In genomic region chr19:44882552-44883024, GRCm38 (mm10) we compare ENCODE assay signal across 9 mouse cellular contexts. TPM values are rescaled to one million over a fixed set of nuclear protein-coding genes. Genes with fewer than 3 reads are reported as not detected.
A peak's percentile ranks its signal among the peaks of the same experiment; 100 is the strongest.
DNase-seq lines count a peak whose midpoint lies in the region; ATAC-seq and TF ChIP-seq lines count a peak whose summit lies in the region.
"Had no signal": no experiment of that assay in that cellular context is flagged by ENCODE, and none has a peak within 500 bp of the region (broad histone marks: within the 10 kb centered on the region; RNA-seq: fewer than 3 reads in every experiment).

No protein-coding gene starts in this region.

- TF ChIP-seq CTCF in brain, embryonic 14.5 days (IDR thresholded peaks at IDR 0.05; ENCODE audit: borderline replicate concordance, extremely low read depth, insufficient read depth, insufficient read length) = no peak

- no peak overlapping the region for H3K27ac ChIP-seq in ES-E14 (ENCODE audit: insufficient read depth, low read depth, low read length, poor library complexity, severe bottlenecking)
- peak overlapping the region; percentile 35 for H3K27ac ChIP-seq in forebrain, embryonic 16.5 days (ENCODE audit: low read length)
- H3K27ac ChIP-seq in hindbrain, embryonic 13.5 days = peak overlapping the region; percentile 90
- H3K27ac ChIP-seq in liver, embryonic 11.5 days (ENCODE audit: low read depth, low read length) = no peak overlapping the region

- H3K27me3 ChIP-seq in forebrain, embryonic 16.5 days (replicated peaks; ENCODE audit: control insufficient read depth, insufficient read depth, low read length) = peaks cover 36% of the 10 kb centered on the region
- H3K27me3 ChIP-seq in hindbrain, embryonic 13.5 days = peaks cover 64% of the 10 kb centered on the region
- H3K27me3 ChIP-seq in liver, embryonic 11.5 days (replicated peaks; ENCODE audit: control insufficient read depth, insufficient read depth, low read length) = peaks cover 61% of the 10 kb centered on the region

- no peaks in the 10 kb centered on the region for H3K9me3 ChIP-seq in ES-E14 (ENCODE audit: control insufficient read depth, insufficient read depth, low read depth, low read length)
- no peaks in the 10 kb centered on the region for H3K9me3 ChIP-seq in forebrain, embryonic 16.5 days (ENCODE audit: control insufficient read depth, low read length)
- no peaks in the 10 kb centered on the region for H3K9me3 ChIP-seq in hindbrain, embryonic 13.5 days
- no peaks in the 10 kb centered on the region for H3K9me3 ChIP-seq in liver, embryonic 11.5 days (ENCODE audit: control insufficient read depth, low read length)

- 0 out of 2 replicates have a peak overlapping the region, but pooled peaks have one; percentile 29 for H3K9ac ChIP-seq in ES-E14 (ENCODE audit: insufficient read depth, low read depth, low read length, poor library complexity, severe bottlenecking)
- peak overlapping the region; percentile 65 for H3K9ac ChIP-seq in forebrain, embryonic 16.5 days (replicated peaks; ENCODE audit: low read depth, low read length)
- peak overlapping the region; percentile 71 for H3K9ac ChIP-seq in hindbrain, embryonic 13.5 days
- H3K9ac ChIP-seq in liver, embryonic 11.5 days (ENCODE audit: low read depth, low read length) = peak overlapping the region; percentile 13; the same call in 1 of the 2 replicates

- no peak for DNase-seq in ES-E14 (ENCODE audit: low read depth, low spot score)
- peak; percentile 86 for DNase-seq in brain, embryonic 14.5 days (ENCODE audit: low read depth)
- no peak for DNase-seq in liver, embryonic 11.5 days (ENCODE audit: low spot score)
- DNase-seq in retina, postnatal 1 day = peak; percentile 90
- no peak for DNase-seq in thymus, postnatal 14 days
- no peak for DNase-seq in left cerebral cortex, postnatal 36 days (ENCODE audit: low spot score in 2 of 2)

- TF ChIP-seq POLR2A in brain, embryonic 14.5 days (IDR thresholded peaks at IDR 0.05; ENCODE audit: borderline replicate concordance, extremely low read depth, insufficient read depth, insufficient read length, poor library complexity, severe bottlenecking) = no peak

- peak overlapping the region; percentile 17 to 65 for H3K4me3 ChIP-seq in ES-E14 (ENCODE audit: insufficient read depth in 1 of 2, low read depth in 1 of 2, low read length in 2 of 2, poor library complexity in 1 of 2, severe bottlenecking in 1 of 2)
- H3K4me3 ChIP-seq in forebrain, embryonic 16.5 days (replicated peaks; ENCODE audit: low read length) = peak overlapping the region; percentile 37
- peak overlapping the region; percentile 33 for H3K4me3 ChIP-seq in hindbrain, embryonic 13.5 days
- peak overlapping the region; percentile 30 for H3K4me3 ChIP-seq in liver, embryonic 11.5 days (ENCODE audit: low read depth, low read length)
- H3K4me3 ChIP-seq: myocyte had no signal

- peak; percentile 49 for ATAC-seq in forebrain, embryonic 16.5 days
- peak; percentile 61 for ATAC-seq in hindbrain, embryonic 13.5 days (ENCODE audit: low FRiP score)
- ATAC-seq in liver, embryonic 11.5 days (replicated peaks; ENCODE audit: low FRiP score) = no peak

- peak overlapping the region; percentile 62 for H3K4me2 ChIP-seq in forebrain, embryonic 16.5 days (ENCODE audit: low read length)
- peak overlapping the region; percentile 62 for H3K4me2 ChIP-seq in hindbrain, embryonic 13.5 days
- peak overlapping the region; percentile 57 for H3K4me2 ChIP-seq in liver, embryonic 11.5 days

- intact Hi-C loops in left cerebral cortex, postnatal 36 days (cut with DNase I) = loop anchor here (10.0 kb wide), 1 partner anchor 128 kb away; the partner anchor contains the start of gene Pax2

- in situ Hi-C loops in ES-E14 (cut with MboI; ENCODE audit: low sequenced_read_pairs in 2 of 2, unreplicated experiment in 2 of 2) = no loop called here

- peaks cover 0 to 11% of the 10 kb centered on the region in 2 experiments; a peak in 1 of 4 replicates for H3K4me1 ChIP-seq in ES-E14 (ENCODE audit: control insufficient read depth in 2 of 2, insufficient read depth in 2 of 2, low read length in 2 of 2, poor library complexity in 1 of 2)
- peaks cover 38% of the 10 kb centered on the region for H3K4me1 ChIP-seq in forebrain, embryonic 16.5 days (replicated peaks; ENCODE audit: control insufficient read depth, insufficient read depth, low read length)
- H3K4me1 ChIP-seq in hindbrain, embryonic 13.5 days (replicated peaks) = peaks cover 41% of the 10 kb centered on the region
- H3K4me1 ChIP-seq in liver, embryonic 11.5 days (replicated peaks; ENCODE audit: control insufficient read depth, insufficient read depth, low read length) = 0 out of 2 replicates have a peak, but pooled peaks cover 3% of the 10 kb centered on the region

- WGBS in forebrain, embryonic 16.5 days = under 1% methylated on average over 31 of the region's 31 CpGs
- WGBS in hindbrain, embryonic 13.5 days = 0% methylated on average over 31 of the region's 31 CpGs
- WGBS in liver, embryonic 11.5 days = 2% methylated on average over 31 of the region's 31 CpGs

- H3K36me3 ChIP-seq in ES-E14 (ENCODE audit: control insufficient read depth, insufficient read depth, low read length, poor library complexity, severe bottlenecking) = no peaks in the 10 kb centered on the region
- no peaks in the 10 kb centered on the region for H3K36me3 ChIP-seq in forebrain, embryonic 16.5 days (ENCODE audit: control insufficient read depth, insufficient read depth)
- no peaks in the 10 kb centered on the region for H3K36me3 ChIP-seq in hindbrain, embryonic 13.5 days
- H3K36me3 ChIP-seq in liver, embryonic 11.5 days (ENCODE audit: control insufficient read depth, insufficient read depth, low read length) = no peaks in the 10 kb centered on the region

TF ChIP-seq in ES-E14, 5 proteins besides CTCF, POLR2A, EP300 and RAD21:
- TF ChIP-seq CHD2 (IDR thresholded peaks at IDR 0.05; ENCODE audit: low read depth, low read length) (no peak), HCFC1 (IDR thresholded peaks at IDR 0.05; ENCODE audit: borderline replicate concordance, insufficient read depth, low read length) (no peak), MAFK (IDR thresholded peaks at IDR 0.05; ENCODE audit: insufficient read depth, low read depth, low read length) (no peak), ZC3H11A (IDR thresholded peaks at IDR 0.05; ENCODE audit: borderline replicate concordance, low read depth, low read length) (no peak), ZNF384 (IDR thresholded peaks at IDR 0.05; ENCODE audit: low read depth, low read length) (no peak)

RNA-seq across cellular contexts. Expression of gene Slf2, which starts 48.4 kb away (rescaled TPM):
- total RNA-seq in ES-E14 (2012; rRNA removed) = 35.6 and 48.3 TPM in 2 replicates
- 49.0 and 51.3 TPM in 2 replicates for polyA plus RNA-seq in brain, embryonic 14.5 days (2012; rRNA removed)
- 32.2 and 38.8 TPM in 2 replicates for polyA plus RNA-seq in forebrain, embryonic 16.5 days (2015; fragmentation: Nextera tagmentation; extraction: Ambion mirVana)
- polyA plus RNA-seq in hindbrain, embryonic 13.5 days (2015; fragmentation: Nextera tagmentation; extraction: Ambion mirVana) = 29.8 and 30.5 TPM in 2 replicates
- polyA plus RNA-seq in liver, embryonic 11.5 days (2014; fragmentation: Nextera tagmentation; extraction: Ambion mirVana) = 49.8 and 50.1 TPM in 2 replicates
- total RNA-seq in left cerebral cortex, postnatal 36 days (2021) = 10 to 100 TPM; 26.2 to 44.3 TPM

Comparison
In these comparisons a context has a peak if more than half of its experiments do, and no peak if none do; other contexts are left out.
1. DNase-seq: peak in brain, embryonic 14.5 days (single experiment) and retina, postnatal 1 day (single experiment); none in ES-E14 (single experiment), liver, embryonic 11.5 days (single experiment), thymus, postnatal 14 days (single experiment) and left cerebral cortex, postnatal 36 days (0 of 2).
2. H3K27ac ChIP-seq: peak in forebrain, embryonic 16.5 days (single experiment) and hindbrain, embryonic 13.5 days (single experiment); none in ES-E14 (single experiment) and liver, embryonic 11.5 days (single experiment).
3. H3K9ac ChIP-seq: peak in every context shown above with its lines; median percentile 71 in hindbrain, embryonic 13.5 days; 65 in forebrain, embryonic 16.5 days; 29 in ES-E14; 13 in liver, embryonic 11.5 days.
4. Peak in every context shown above with its lines, with median percentiles within 50 percentile points of each other: H3K4me3 ChIP-seq and H3K4me2 ChIP-seq.